Mouse (Mus musculus) forelimb bud, embryonic 11.5 days (tissue): ENCODE measurements around the gene Phospho1.

Experiments
- DNase-seq: peaks from one replicate; pipeline ENCODE4 v3.0.0-alpha.2; 2012; ENCODE audit warnings: low read depth, low spot score

Phospho1 gene

GRCm38 (mm10) chr11:95824071-95824876 is at the start of gene Phospho1:
TSS of gene Phospho1 (plus strand) at chr11:95824499.
- peak; percentile 90 for DNase-seq

- no peak for DNase-seq
Observed at GRCm38 (mm10) chr11:95777323-95778297, 46.7 kb upstream of the Phospho1 start.

GRCm38 (mm10) chr11:95778831-95779251 is 45.5 kb upstream of the Phospho1 start:
- DNase-seq = no peak

- DNase-seq = no peak
Observed at GRCm38 (mm10) chr11:95779366-95779765, 44.9 kb upstream of the Phospho1 start.

GRCm38 (mm10) chr11:95780480-95780879 is 43.8 kb upstream of the Phospho1 start:
- DNase-seq = no peak

- no peak for DNase-seq
Observed at GRCm38 (mm10) chr11:95781557-95781956, 42.7 kb upstream of the Phospho1 start.

- no peak for DNase-seq
Observed at GRCm38 (mm10) chr11:95783457-95783856, 40.8 kb upstream of the Phospho1 start.

GRCm38 (mm10) chr11:95783958-95784357 is 40.3 kb upstream of the Phospho1 start:
- DNase-seq = no peak

- DNase-seq = no peak
Observed at GRCm38 (mm10) chr11:95785675-95786074, 38.6 kb upstream of the Phospho1 start.

- DNase-seq = no peak
Observed at GRCm38 (mm10) chr11:95786511-95786910, 37.8 kb upstream of the Phospho1 start.

GRCm38 (mm10) chr11:95789451-95789891 is 34.8 kb upstream of the Phospho1 start:
- no peak for DNase-seq

- no peak for DNase-seq
Observed at GRCm38 (mm10) chr11:95791787-95792186, 32.5 kb upstream of the Phospho1 start.

GRCm38 (mm10) chr11:95792950-95793509 is 31.3 kb upstream of the Phospho1 start:
- DNase-seq = no peak

- no peak for DNase-seq
Observed at GRCm38 (mm10) chr11:95794201-95794600, 30.1 kb upstream of the Phospho1 start.

- no peak for DNase-seq
Observed at GRCm38 (mm10) chr11:95795582-95795981, 28.7 kb upstream of the Phospho1 start.

- no peak for DNase-seq
Observed at GRCm38 (mm10) chr11:95805010-95805409, 19.3 kb upstream of the Phospho1 start.

- DNase-seq = no peak
Observed at GRCm38 (mm10) chr11:95805527-95805926, 18.8 kb upstream of the Phospho1 start.

- DNase-seq = no peak
Observed at GRCm38 (mm10) chr11:95807884-95808283, 16.4 kb upstream of the Phospho1 start.

- no peak for DNase-seq
Observed at GRCm38 (mm10) chr11:95808448-95809011, 15.8 kb upstream of the Phospho1 start.

GRCm38 (mm10) chr11:95809603-95810002 is 14.7 kb upstream of the Phospho1 start:
- no peak for DNase-seq

- no peak for DNase-seq
Observed at GRCm38 (mm10) chr11:95810828-95811227, 13.5 kb upstream of the Phospho1 start.

GRCm38 (mm10) chr11:95811741-95812140 is 12.6 kb upstream of the Phospho1 start:
- DNase-seq = no peak
